Mouse (Mus musculus): ENCODE measurements at regions not wholly inside any gene's neighbourhood (a gene's known extent, or its start where the extent isn't known, plus 50 kb on each side); places are given as distances from the start of the nearest gene placed in this dataset.

DNA sequence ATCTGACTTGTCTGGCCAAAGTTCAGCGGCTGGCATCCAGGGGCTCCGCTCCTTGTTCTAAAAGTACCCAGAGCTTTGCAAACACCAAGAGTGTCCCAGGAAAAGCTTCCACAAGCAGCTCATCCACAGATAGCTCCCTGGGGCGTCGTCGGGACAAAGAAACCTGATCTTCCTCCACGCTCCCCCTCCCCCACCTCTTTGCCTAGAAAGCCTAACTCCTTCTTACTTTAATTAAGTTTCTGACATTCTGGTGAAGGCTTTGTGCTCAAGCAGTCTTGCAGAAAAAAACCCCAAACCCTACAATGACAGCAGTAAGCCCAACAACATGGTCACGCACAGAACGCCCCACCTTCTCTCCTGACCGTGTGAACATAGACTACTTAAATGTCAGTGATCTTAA lies 128.6 kb downstream of the H2al2a start:
- Histone ChIP-seq H3K9ac (ENCODE audit: low read depth, low read length) (no peak overlapping the region), H3K27me3 (ENCODE audit: control insufficient read depth, insufficient read depth, low read length) (no peaks in the 10 kb centered on the region), H3K36me3 (ENCODE audit: control insufficient read depth, insufficient read depth, low read length) (no peaks in the 10 kb centered on the region), H3K4me1 (ENCODE audit: control insufficient read depth, insufficient read depth, low read length) (no peaks in the 10 kb centered on the region), H3K79me2 (ENCODE audit: control insufficient read depth, insufficient read depth, low read length) (no peaks in the 10 kb centered on the region), H3K27ac (replicated peaks; ENCODE audit: insufficient read depth, low read depth, low read length) (no peak overlapping the region), H3K4me3 (ENCODE audit: insufficient read depth, low read depth, low read length) (no peak overlapping the region)
- TF ChIP-seq POLR2A (IDR thresholded peaks at IDR 0.05; ENCODE audit: extremely low read depth, insufficient read depth, low read length), result no peak
- 39% methylated on average over 9 of the region's 9 CpGs for WGBS
- DNase-seq (ENCODE audit: extremely low read depth, low read depth, low spot score), result no peak

DNA sequence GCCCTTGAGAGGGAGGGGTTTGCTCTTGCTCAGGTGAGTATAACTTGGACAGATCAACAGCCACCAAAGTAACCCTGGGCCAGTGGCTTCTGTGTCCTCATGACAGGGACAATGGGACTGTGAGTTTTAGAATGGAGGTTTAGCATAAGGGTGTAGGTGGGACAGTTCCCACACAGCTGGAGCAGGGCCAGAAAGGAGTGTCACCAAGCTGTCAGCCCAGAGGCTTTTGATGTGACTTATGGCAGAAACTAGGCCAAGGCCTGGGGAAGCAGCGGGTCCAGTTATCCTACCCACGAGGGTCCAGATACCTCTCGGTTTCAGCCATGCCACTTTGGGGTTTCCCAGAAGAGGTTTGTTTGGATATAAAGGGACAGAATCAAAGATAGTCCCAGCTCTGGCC lies 129.4 kb downstream of the H2al2a start:
- WGBS, result 83% methylated on average over 3 of the region's 3 CpGs
- H3K9ac ChIP-seq (ENCODE audit: low read depth, low read length), result no peak overlapping the region
- H3K79me2 ChIP-seq (ENCODE audit: control insufficient read depth, insufficient read depth, low read length), result no peaks in the 10 kb centered on the region
- H3K36me3 ChIP-seq (ENCODE audit: control insufficient read depth, insufficient read depth, low read length), result no peaks in the 10 kb centered on the region
- no peaks in the 10 kb centered on the region for H3K4me1 ChIP-seq (ENCODE audit: control insufficient read depth, insufficient read depth, low read length)
- no peak overlapping the region for H3K27ac ChIP-seq (replicated peaks; ENCODE audit: insufficient read depth, low read depth, low read length)
- TF ChIP-seq POLR2A (IDR thresholded peaks at IDR 0.05; ENCODE audit: extremely low read depth, insufficient read depth, low read length) (no peak), CTCF (IDR thresholded peaks at IDR 0.05; ENCODE audit: low read depth, low read length) (no peak)
- no peaks in the 10 kb centered on the region for H3K27me3 ChIP-seq (ENCODE audit: control insufficient read depth, insufficient read depth, low read length)
- H3K4me3 ChIP-seq (ENCODE audit: insufficient read depth, low read depth, low read length), result no peak overlapping the region
- DNase-seq (ENCODE audit: extremely low read depth, low read depth, low spot score), result no peak

GRCm38 (mm10) chr2:17861765-17862495 lies 130.7 kb upstream of the Nebl start:
- Histone ChIP-seq H3K27ac (replicated peaks; ENCODE audit: insufficient read depth, low read depth, low read length) (no peak overlapping the region), H3K4me3 (ENCODE audit: insufficient read depth, low read depth, low read length) (no peak overlapping the region), H3K4me1 (ENCODE audit: control insufficient read depth, insufficient read depth, low read length) (no peaks in the 10 kb centered on the region), H3K36me3 (ENCODE audit: control insufficient read depth, insufficient read depth, low read length) (no peaks in the 10 kb centered on the region), H3K27me3 (ENCODE audit: control insufficient read depth, insufficient read depth, low read length) (no peaks in the 10 kb centered on the region), H3K79me2 (ENCODE audit: control insufficient read depth, insufficient read depth, low read length) (no peaks in the 10 kb centered on the region), H3K9ac (ENCODE audit: low read depth, low read length) (no peak overlapping the region)
- 25% methylated on average over 10 of the region's 10 CpGs for WGBS
- DNase-seq (ENCODE audit: extremely low read depth, low read depth, low spot score), result no peak
- TF ChIP-seq POLR2A (IDR thresholded peaks at IDR 0.05; ENCODE audit: extremely low read depth, insufficient read depth, low read length), result no peak
- no peak for TF ChIP-seq CTCF (IDR thresholded peaks at IDR 0.05; ENCODE audit: low read depth, low read length)

DNA sequence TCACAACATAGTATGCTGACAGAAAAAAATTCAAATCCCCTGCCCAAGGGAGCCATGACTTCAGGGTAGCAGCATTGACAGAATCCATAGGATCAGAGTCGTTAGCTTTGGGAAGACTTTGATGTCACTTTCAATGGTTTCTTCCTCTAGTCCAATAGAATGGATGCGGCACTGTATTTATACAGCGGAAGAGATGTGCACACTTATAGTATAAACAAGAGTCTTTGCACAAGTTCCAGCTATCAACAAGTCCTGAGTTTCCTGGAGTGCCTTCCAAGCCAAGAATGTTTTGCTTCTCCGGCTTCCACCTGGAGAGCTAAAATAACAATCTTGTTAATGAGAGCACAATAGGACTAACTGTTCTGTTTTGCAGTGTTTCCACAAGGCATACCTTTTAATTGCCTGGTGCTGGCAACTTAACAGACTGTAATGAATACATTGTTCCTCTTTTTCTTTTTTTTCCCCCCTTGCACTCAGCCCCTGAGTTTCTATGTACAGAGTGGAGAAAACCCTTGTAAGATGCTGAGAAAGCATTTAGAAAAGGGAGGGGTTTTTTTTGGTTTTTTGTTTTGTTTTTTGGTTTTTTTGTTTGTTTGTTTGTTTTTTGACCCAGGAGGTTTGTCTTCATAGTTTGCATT lies 129.8 kb upstream of the Nebl start:
- no peak overlapping the region for H3K9ac ChIP-seq (ENCODE audit: low read depth, low read length)
- TF ChIP-seq POLR2A (IDR thresholded peaks at IDR 0.05; ENCODE audit: extremely low read depth, insufficient read depth, low read length), result no peak
- no peak for TF ChIP-seq CTCF (IDR thresholded peaks at IDR 0.05; ENCODE audit: low read depth, low read length)
- no peak overlapping the region for H3K4me3 ChIP-seq (ENCODE audit: insufficient read depth, low read depth, low read length)
- WGBS, result 49% methylated on average over 4 of the region's 4 CpGs
- no peaks in the 10 kb centered on the region for H3K79me2 ChIP-seq (ENCODE audit: control insufficient read depth, insufficient read depth, low read length)
- no peak for DNase-seq (ENCODE audit: extremely low read depth, low read depth, low spot score)
- H3K27me3 ChIP-seq (ENCODE audit: control insufficient read depth, insufficient read depth, low read length), result no peaks in the 10 kb centered on the region
- no peaks in the 10 kb centered on the region for H3K4me1 ChIP-seq (ENCODE audit: control insufficient read depth, insufficient read depth, low read length)
- no peaks in the 10 kb centered on the region for H3K36me3 ChIP-seq (ENCODE audit: control insufficient read depth, insufficient read depth, low read length)
- H3K27ac ChIP-seq (replicated peaks; ENCODE audit: insufficient read depth, low read depth, low read length), result no peak overlapping the region

DNA sequence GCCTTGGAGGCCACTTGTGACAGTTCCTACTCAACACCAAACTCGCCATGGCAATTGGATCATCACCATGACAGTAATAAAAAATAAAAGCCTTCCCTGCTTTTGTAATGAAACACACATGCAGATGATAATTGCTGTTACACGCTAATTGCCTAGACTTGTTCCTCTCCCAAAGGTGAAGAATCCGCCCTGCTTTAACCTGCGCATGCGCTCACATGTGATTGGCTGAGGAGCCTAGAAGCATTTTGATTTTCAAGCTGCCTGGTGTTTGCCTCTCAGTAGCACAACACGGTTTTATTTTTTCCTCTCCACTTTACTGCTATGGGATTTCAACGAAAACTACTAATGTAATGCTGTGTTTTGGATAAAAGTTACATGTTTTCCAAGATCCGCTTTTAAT lies 128.0 kb upstream of the Nebl start:
- Histone ChIP-seq H3K9ac (ENCODE audit: low read depth, low read length) (no peak overlapping the region), H3K79me2 (ENCODE audit: control insufficient read depth, insufficient read depth, low read length) (no peaks in the 10 kb centered on the region), H3K27ac (replicated peaks; ENCODE audit: insufficient read depth, low read depth, low read length) (no peak overlapping the region), H3K4me3 (ENCODE audit: insufficient read depth, low read depth, low read length) (no peak overlapping the region), H3K4me1 (ENCODE audit: control insufficient read depth, insufficient read depth, low read length) (no peaks in the 10 kb centered on the region), H3K36me3 (ENCODE audit: control insufficient read depth, insufficient read depth, low read length) (no peaks in the 10 kb centered on the region), H3K27me3 (ENCODE audit: control insufficient read depth, insufficient read depth, low read length) (no peaks in the 10 kb centered on the region)
- TF ChIP-seq CTCF (IDR thresholded peaks at IDR 0.05; ENCODE audit: low read depth, low read length), result no peak
- DNase-seq (ENCODE audit: extremely low read depth, low read depth, low spot score), result no peak
- 93% methylated on average over 8 of the region's 8 CpGs for WGBS

DNA sequence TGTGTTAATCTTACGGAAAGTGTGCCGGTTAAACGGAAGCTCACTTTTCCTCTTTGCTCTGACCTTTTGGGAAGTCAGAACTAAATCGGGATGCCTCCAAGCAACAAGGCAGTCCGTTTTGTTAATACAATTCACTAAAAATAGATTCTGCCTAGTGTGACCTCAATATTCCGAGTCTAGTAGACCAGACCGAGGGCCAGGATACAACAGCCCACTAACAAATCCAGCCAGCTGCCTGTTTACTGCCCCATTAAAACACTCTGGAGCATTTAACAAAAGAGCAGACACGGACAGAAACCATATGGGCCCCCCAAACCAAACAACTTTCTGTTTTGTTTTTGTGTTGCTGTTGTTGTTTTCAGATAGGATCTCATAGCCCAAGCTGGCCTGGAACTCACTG lies 127.1 kb upstream of the Nebl start:
- H3K27me3 ChIP-seq (ENCODE audit: control insufficient read depth, insufficient read depth, low read length), result no peaks in the 10 kb centered on the region
- H3K36me3 ChIP-seq (ENCODE audit: control insufficient read depth, insufficient read depth, low read length), result no peaks in the 10 kb centered on the region
- no peak for DNase-seq (ENCODE audit: extremely low read depth, low read depth, low spot score)
- no peak overlapping the region for H3K9ac ChIP-seq (ENCODE audit: low read depth, low read length)
- TF ChIP-seq POLR2A (IDR thresholded peaks at IDR 0.05; ENCODE audit: extremely low read depth, insufficient read depth, low read length) (no peak), CTCF (IDR thresholded peaks at IDR 0.05; ENCODE audit: low read depth, low read length) (no peak)
- no peaks in the 10 kb centered on the region for H3K79me2 ChIP-seq (ENCODE audit: control insufficient read depth, insufficient read depth, low read length)
- no peak overlapping the region for H3K4me3 ChIP-seq (ENCODE audit: insufficient read depth, low read depth, low read length)
- 73% methylated on average over 8 of the region's 8 CpGs for WGBS
- no peaks in the 10 kb centered on the region for H3K4me1 ChIP-seq (ENCODE audit: control insufficient read depth, insufficient read depth, low read length)
- H3K27ac ChIP-seq (replicated peaks; ENCODE audit: insufficient read depth, low read depth, low read length), result no peak overlapping the region
